Mouse (Mus musculus): ENCODE results near the gene Kcnma1.
A peak's percentile ranks its signal among the peaks of the same experiment; 100 is the strongest.

Kcnma1 gene

GRCm38 (mm10) chr14:24014391-24014790 lies at the start of gene Kcnma1:
Gene Kcnma1, minus strand, starts transcription at chr14:24014491.
- no peak for DNase-seq (ENCODE audit: low read depth)

- peak; percentile 42 for DNase-seq (ENCODE audit: low read depth)
Measured at GRCm38 (mm10) chr14:24059747-24060146, 45.5 kb upstream of the Kcnma1 start.

GRCm38 (mm10) chr14:24059287-24059686 lies 45.0 kb upstream of the Kcnma1 start:
- DNase-seq (ENCODE audit: low read depth): no peak

- DNase-seq (ENCODE audit: low read depth): no peak
Measured at GRCm38 (mm10) chr14:24051821-24052220, 37.5 kb upstream of the Kcnma1 start.

GRCm38 (mm10) chr14:24036609-24037008 lies 22.3 kb upstream of the Kcnma1 start:
- DNase-seq (ENCODE audit: low read depth): no peak

- no peak for DNase-seq (ENCODE audit: low read depth)
Measured at GRCm38 (mm10) chr14:24036208-24036535, 21.9 kb upstream of the Kcnma1 start.

- DNase-seq (ENCODE audit: low read depth): no peak
Measured at GRCm38 (mm10) chr14:24035486-24036207, 21.4 kb upstream of the Kcnma1 start.

GRCm38 (mm10) chr14:24032876-24033389 lies 18.6 kb upstream of the Kcnma1 start:
- DNase-seq (ENCODE audit: low read depth): no peak

GRCm38 (mm10) chr14:24032201-24032600 lies 17.9 kb upstream of the Kcnma1 start:
- DNase-seq (ENCODE audit: low read depth): no peak

GRCm38 (mm10) chr14:24020718-24021117 lies 6.4 kb upstream of the Kcnma1 start:
- no peak for DNase-seq (ENCODE audit: low read depth)

GRCm38 (mm10) chr14:24009978-24010377 lies 4.3 kb downstream of the Kcnma1 start:
- DNase-seq (ENCODE audit: low read depth): no peak

- peak; percentile 51 for DNase-seq (ENCODE audit: low read depth)
Measured at GRCm38 (mm10) chr14:24008252-24008651, 6.0 kb downstream of the Kcnma1 start.

GRCm38 (mm10) chr14:24006276-24006675 lies 8.0 kb downstream of the Kcnma1 start:
- no peak for DNase-seq (ENCODE audit: low read depth)

- DNase-seq (ENCODE audit: low read depth): no peak
Measured at GRCm38 (mm10) chr14:24004471-24005271, 9.6 kb downstream of the Kcnma1 start.

- no peak for DNase-seq (ENCODE audit: low read depth)
Measured at GRCm38 (mm10) chr14:24003450-24004381, 10.6 kb downstream of the Kcnma1 start.

- DNase-seq (ENCODE audit: low read depth): no peak
Measured at GRCm38 (mm10) chr14:24002647-24003046, 11.6 kb downstream of the Kcnma1 start.

GRCm38 (mm10) chr14:23997912-23998311 lies 16.4 kb downstream of the Kcnma1 start:
- no peak for DNase-seq (ENCODE audit: low read depth)

GRCm38 (mm10) chr14:23995831-23996230 lies 18.5 kb downstream of the Kcnma1 start:
- DNase-seq (ENCODE audit: low read depth): no peak

GRCm38 (mm10) chr14:23990871-23991270 lies 23.4 kb downstream of the Kcnma1 start:
- DNase-seq (ENCODE audit: low read depth): no peak

- DNase-seq (ENCODE audit: low read depth): no peak
Measured at GRCm38 (mm10) chr14:23989696-23990095, 24.6 kb downstream of the Kcnma1 start.

GRCm38 (mm10) chr14:23982205-23982604 lies 32.1 kb downstream of the Kcnma1 start:
- no peak for DNase-seq (ENCODE audit: low read depth)

- DNase-seq (ENCODE audit: low read depth): no peak
Measured at GRCm38 (mm10) chr14:23974685-23975084, 39.6 kb downstream of the Kcnma1 start.
